Mouse (Mus musculus) forebrain, embryonic 14.5 days (tissue): ENCODE results near the gene Optn. TPM values are rescaled to one million over a fixed set of nuclear protein-coding genes. Genes with fewer than 3 reads are reported as not detected.

Experiments used
- ATAC-seq: fragments of 200-750 bp; cut with Nextera tagmentation; 2 replicates; pipeline ENCODE4 v1.8.0; 2017; ENCODE audit warnings: mild to moderate bottlenecking, moderate library complexity
- DNase-seq: peaks from one replicate; pipeline ENCODE4 v3.0.0-alpha.2; 2015; ENCODE audit warnings: low spot score
- H3K27ac ChIP-seq: fragments of 300-500 bp; sonication (generic); 2 replicates; pipeline ENCODE4 v1.5.1; 2014; ENCODE audit warnings: low read depth, mild to moderate bottlenecking, control low read depth, low read length, moderate library complexity
- H3K27me3 ChIP-seq: fragments of 300-500 bp; sonication (generic); replicated peaks from 2 replicates; pipeline ENCODE4 v1.6.1; 2014; ENCODE audit warnings: low read length, control low read depth, mixed read lengths; ENCODE audit not compliant: control insufficient read depth, insufficient read depth
- H3K36me3 ChIP-seq: fragments of 300-500 bp; sonication (generic); 2 replicates; pipeline ENCODE4 v1.6.1; 2014; ENCODE audit warnings: low read length, control low read depth; ENCODE audit not compliant: control insufficient read depth, insufficient read depth
- H3K4me1 ChIP-seq: fragments of 300-500 bp; sonication (generic); 2 replicates; pipeline ENCODE4 v1.6.1; 2014; ENCODE audit warnings: antibody characterized with exemption, low read length, control low read depth; ENCODE audit not compliant: control insufficient read depth, insufficient read depth
- H3K4me2 ChIP-seq: fragments of 300-500 bp; sonication (generic); 2 replicates; pipeline ENCODE4 v1.6.1; 2014; ENCODE audit warnings: mild to moderate bottlenecking, control low read depth, low read length
- H3K4me3 ChIP-seq: fragments of 300-500 bp; sonication (generic); 2 replicates; pipeline ENCODE4 v1.5.1; 2014; ENCODE audit warnings: low read depth, low read length, control low read depth
- H3K9ac ChIP-seq: fragments of 300-500 bp; sonication (generic); 2 replicates; pipeline ENCODE4 v1.6.1; 2014; ENCODE audit warnings: mild to moderate bottlenecking, low read length, control low read depth, moderate library complexity
- H3K9me3 ChIP-seq: fragments of 300-500 bp; sonication (generic); replicated peaks from 2 replicates; pipeline ENCODE4 v1.6.1; 2016; ENCODE audit warnings: low read length, control low read depth, mixed read lengths; ENCODE audit not compliant: control insufficient read depth
- WGBS: fragments of 180-500 bp; shearing (Covaris S2); extraction: QIAGEN DNeasy Blood & Tissue Kit; methylation state at CpG from one replicate; pipeline ENCODE4 v1.1.7; 2014; 5-methylcytosine and 5-hydroxymethylcytosine counted together
- polyA plus RNA-seq: library from polyadenylated mRNA; unstranded; fragments of >200 nt; fragmentation: Nextera tagmentation; extraction: Ambion mirVana; gene quantifications from 2 replicates; pipeline ENCODE4 v1.2.1, GENCODE M21; 2014

Gene Optn
- polyA plus RNA-seq, 1 experiment from 2014 or later, result 4.5 TPM

GRCm38 (mm10) chr2:5011898-5012490 lies 51.9 kb downstream of the Optn start:
- peaks cover 4% of the 10 kb centered on the region; the same call in 1 of the 2 replicates for H3K36me3 ChIP-seq
- WGBS, result 12% methylated on average over 8 of the region's 8 CpGs
- H3K9ac ChIP-seq, result peak overlapping the region; percentile 59
- H3K4me3 ChIP-seq, result peak overlapping the region; percentile 47
- no peak for ATAC-seq
- no peak overlapping the region for H3K27ac ChIP-seq
- H3K4me1 ChIP-seq, result peaks cover 8% of the 10 kb centered on the region
- peak overlapping the region; percentile 60 for H3K4me2 ChIP-seq
- H3K27me3 ChIP-seq, result no peaks in the 10 kb centered on the region
- H3K9me3 ChIP-seq, result no peaks in the 10 kb centered on the region
- DNase-seq, result no peak

GRCm38 (mm10) chr2:5007107-5007506 lies 56.7 kb downstream of the Optn start:
- H3K27ac ChIP-seq, result no peak overlapping the region
- no peak for ATAC-seq
- H3K4me3 ChIP-seq, result no peak overlapping the region
- H3K4me1 ChIP-seq, result peaks cover 8% of the 10 kb centered on the region
- no peak overlapping the region for H3K9ac ChIP-seq
- no peaks in the 10 kb centered on the region for H3K9me3 ChIP-seq
- no peak for DNase-seq
- no peaks in the 10 kb centered on the region for H3K27me3 ChIP-seq
- no peak overlapping the region for H3K4me2 ChIP-seq
- peaks cover 15% of the 10 kb centered on the region; the same call in 1 of the 2 replicates for H3K36me3 ChIP-seq
- 87% methylated on average over 4 of the region's 4 CpGs for WGBS

GRCm38 (mm10) chr2:5001266-5001665 lies 62.6 kb downstream of the Optn start:
- ATAC-seq (no peak), DNase-seq (no peak)
- Histone ChIP-seq H3K27me3 (no peaks in the 10 kb centered on the region), H3K4me3 (no peak overlapping the region), H3K36me3 (peaks cover 36% of the 10 kb centered on the region), H3K4me2 (no peak overlapping the region), H3K9me3 (no peaks in the 10 kb centered on the region), H3K9ac (no peak overlapping the region), H3K27ac (no peak overlapping the region), H3K4me1 (no peaks in the 10 kb centered on the region)
- 96% methylated on average over 6 of the region's 6 CpGs for WGBS

DNA sequence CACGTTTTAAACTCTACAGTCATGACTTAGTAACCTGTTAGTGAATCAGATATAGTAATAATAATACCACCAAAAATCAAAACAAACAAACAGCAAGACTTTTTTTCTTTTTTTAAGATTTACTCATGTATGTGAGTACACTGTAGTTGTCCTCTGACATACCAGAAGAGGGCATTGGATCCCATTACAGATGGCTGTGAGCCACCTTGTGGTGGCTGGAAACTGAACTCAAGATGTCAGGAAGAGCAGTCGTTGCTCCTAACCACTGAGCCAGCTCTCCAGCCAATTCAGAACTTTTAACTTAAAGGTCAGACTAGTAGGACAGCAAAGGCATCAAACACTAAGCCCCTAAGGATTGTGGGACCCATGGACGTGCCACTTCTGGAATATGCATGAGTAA lies 64.9 kb downstream of the Optn start:
- Histone ChIP-seq H3K4me1 (no peaks in the 10 kb centered on the region), H3K4me3 (no peak overlapping the region), H3K9me3 (no peaks in the 10 kb centered on the region), H3K27me3 (no peaks in the 10 kb centered on the region), H3K27ac (no peak overlapping the region), H3K9ac (no peak overlapping the region), H3K36me3 (peaks cover 40% of the 10 kb centered on the region), H3K4me2 (no peak overlapping the region)
- no peak for DNase-seq
- ATAC-seq, result no peak
- WGBS, result 79% methylated on average over 3 of the region's 3 CpGs

DNA sequence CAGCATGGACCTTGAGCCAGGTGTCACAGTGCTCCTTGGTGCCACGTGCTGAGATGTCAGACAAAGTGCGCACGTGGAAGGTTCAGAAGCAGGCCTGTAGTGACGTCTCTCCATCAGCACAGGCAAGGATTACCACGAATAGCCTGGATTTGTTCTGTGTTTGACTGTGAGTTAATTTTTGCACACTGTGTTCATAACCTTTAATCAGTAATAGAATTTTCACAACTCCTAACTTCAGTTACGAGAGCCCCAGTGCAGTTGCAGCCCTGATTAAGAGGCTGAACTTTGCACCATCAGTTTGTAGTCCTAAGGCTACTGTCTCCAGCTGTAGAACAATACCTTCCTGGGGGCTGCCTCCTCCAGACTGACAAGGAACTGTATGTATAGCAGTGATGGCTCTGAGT lies 67.4 kb downstream of the Optn start:
- Histone ChIP-seq H3K27me3 (no peaks in the 10 kb centered on the region), H3K36me3 (peaks cover 49% of the 10 kb centered on the region), H3K9ac (no peak overlapping the region), H3K4me3 (no peak overlapping the region), H3K9me3 (no peaks in the 10 kb centered on the region), H3K4me1 (no peaks in the 10 kb centered on the region), H3K27ac (no peak overlapping the region), H3K4me2 (no peak overlapping the region)
- WGBS, result 91% methylated on average over 6 of the region's 6 CpGs
- ATAC-seq (no peak), DNase-seq (no peak)

DNA sequence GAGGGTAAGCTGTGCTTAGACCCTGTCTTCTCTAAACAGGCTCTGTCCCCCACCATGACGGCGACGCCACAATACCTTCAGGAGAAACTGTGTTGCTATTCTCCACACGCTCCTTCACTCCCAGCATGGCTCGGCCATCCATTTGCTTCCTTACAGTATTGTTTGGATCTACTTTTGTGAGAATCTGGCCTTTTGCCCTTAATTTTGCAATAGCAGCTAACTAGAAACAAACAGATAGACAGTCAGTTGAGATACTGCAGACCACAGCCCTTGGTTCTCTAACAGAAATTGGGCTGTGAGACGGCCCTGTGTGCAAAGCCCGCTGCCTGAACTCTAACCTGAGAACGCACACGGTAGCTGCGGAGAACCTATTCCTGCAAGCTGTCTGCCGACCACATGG lies 68.2 kb downstream of the Optn start:
- DNase-seq (no peak), ATAC-seq (no peak)
- Histone ChIP-seq H3K4me1 (no peaks in the 10 kb centered on the region), H3K9me3 (no peaks in the 10 kb centered on the region), H3K4me3 (no peak overlapping the region), H3K27ac (no peak overlapping the region), H3K4me2 (no peak overlapping the region), H3K27me3 (no peaks in the 10 kb centered on the region), H3K36me3 (peaks cover 49% of the 10 kb centered on the region), H3K9ac (no peak overlapping the region)
- 92% methylated on average over 11 of the region's 11 CpGs for WGBS

DNA sequence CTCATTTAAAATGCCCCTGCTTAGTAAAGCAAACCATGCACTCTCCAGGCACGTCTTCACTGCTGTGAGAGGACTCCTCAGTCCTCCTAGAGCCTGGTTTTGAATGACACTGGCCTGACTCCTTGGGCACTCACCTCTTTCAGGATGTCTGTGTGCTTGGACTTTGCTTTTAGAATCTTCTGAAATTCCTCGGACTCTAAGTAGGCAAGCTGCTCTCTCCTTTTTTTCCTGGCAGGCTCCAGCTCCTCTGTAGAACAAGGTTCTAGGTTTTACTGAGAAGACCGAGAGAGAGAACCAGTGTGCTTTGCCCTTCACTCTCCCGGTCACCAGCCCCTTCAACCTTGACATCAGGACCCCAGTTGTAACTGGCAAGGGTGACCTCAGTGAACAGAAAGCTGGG lies 69.4 kb downstream of the Optn start:
- H3K4me1 ChIP-seq, result no peaks in the 10 kb centered on the region
- H3K27ac ChIP-seq, result no peak overlapping the region
- no peaks in the 10 kb centered on the region for H3K27me3 ChIP-seq
- 92% methylated on average over 4 of the region's 4 CpGs for WGBS
- no peak overlapping the region for H3K4me3 ChIP-seq
- no peak for DNase-seq
- H3K9ac ChIP-seq, result no peak overlapping the region
- no peak overlapping the region for H3K4me2 ChIP-seq
- H3K36me3 ChIP-seq, result peaks cover 38% of the 10 kb centered on the region
- no peak for ATAC-seq
- no peaks in the 10 kb centered on the region for H3K9me3 ChIP-seq

GRCm38 (mm10) chr2:4993584-4993983 lies 70.3 kb downstream of the Optn start:
- no peak overlapping the region for H3K27ac ChIP-seq
- no peaks in the 10 kb centered on the region for H3K4me1 ChIP-seq
- H3K9me3 ChIP-seq, result no peaks in the 10 kb centered on the region
- DNase-seq, result no peak
- 92% methylated on average over 11 of the region's 11 CpGs for WGBS
- H3K4me2 ChIP-seq, result no peak overlapping the region
- no peak for ATAC-seq
- H3K27me3 ChIP-seq, result no peaks in the 10 kb centered on the region
- H3K4me3 ChIP-seq, result no peak overlapping the region
- H3K9ac ChIP-seq, result no peak overlapping the region
- peaks cover 32% of the 10 kb centered on the region for H3K36me3 ChIP-seq

- H3K4me1 ChIP-seq, result no peaks in the 10 kb centered on the region
- 76% methylated on average over 11 of the region's 11 CpGs for WGBS
- no peak overlapping the region for H3K27ac ChIP-seq
- ATAC-seq, result no peak
- no peak overlapping the region for H3K9ac ChIP-seq
- H3K4me2 ChIP-seq, result no peak overlapping the region
- H3K27me3 ChIP-seq, result no peaks in the 10 kb centered on the region
- peak; percentile 20 for DNase-seq
- H3K36me3 ChIP-seq, result peaks cover 17% of the 10 kb centered on the region; the same call in 1 of the 2 replicates
- no peaks in the 10 kb centered on the region for H3K9me3 ChIP-seq
- no peak overlapping the region for H3K4me3 ChIP-seq
Observed at GRCm38 (mm10) chr2:4988826-4989424, 74.9 kb downstream of the Optn start.
